Comparison of ENCODE assay signal across 8 mouse cellular contexts in genomic region chrX:12081741-12082155, GRCm38 (mm10).
DNase-seq lines count a peak whose midpoint lies in the region; ATAC-seq and TF ChIP-seq lines count a peak whose summit lies in the region.

No protein-coding gene starts in this region.

- H3K4me1 ChIP-seq in heart, embryonic 11.5 days (ENCODE audit: control insufficient read depth, insufficient read depth, low read length) = peaks cover 15% of the 10 kb centered on the region
- no peaks in the 10 kb centered on the region; the same call in 1 of the 2 replicates for H3K4me1 ChIP-seq in heart, adult 2 months (ENCODE audit: control insufficient read depth, insufficient read depth, low read length)
- peaks cover 42% of the 10 kb centered on the region for H3K4me1 ChIP-seq in forebrain, embryonic 12.5 days
- H3K4me1 ChIP-seq in limb, embryonic 15.5 days = peaks cover 30% of the 10 kb centered on the region

- no peaks in the 10 kb centered on the region for H3K36me3 ChIP-seq in heart, embryonic 11.5 days (ENCODE audit: control insufficient read depth, insufficient read depth, low read length)
- H3K36me3 ChIP-seq in heart, adult 2 months (ENCODE audit: control insufficient read depth, insufficient read depth, low read length) = no peaks in the 10 kb centered on the region
- no peaks in the 10 kb centered on the region for H3K36me3 ChIP-seq in forebrain, embryonic 12.5 days (replicated peaks)
- no peaks in the 10 kb centered on the region for H3K36me3 ChIP-seq in limb, embryonic 15.5 days

- TF ChIP-seq POLR2A in heart, adult 2 months (IDR thresholded peaks at IDR 0.05; ENCODE audit: insufficient read depth, low read depth, low read length) = no peak

- H3K4me3 ChIP-seq in heart, embryonic 11.5 days (ENCODE audit: low read depth, low read length) = peak overlapping the region; percentile 67
- H3K4me3 ChIP-seq in heart, adult 2 months = no peak overlapping the region
- H3K4me3 ChIP-seq in forebrain, embryonic 12.5 days (replicated peaks) = no peak overlapping the region
- peak overlapping the region; percentile 58 for H3K4me3 ChIP-seq in limb, embryonic 15.5 days

- peak overlapping the region; percentile 74; the same call in 1 of the 2 replicates for H3K9ac ChIP-seq in heart, embryonic 11.5 days (ENCODE audit: low read depth, low read length)
- no peak overlapping the region for H3K9ac ChIP-seq in heart, adult 2 months (ENCODE audit: low read depth, low read length)
- H3K9ac ChIP-seq in forebrain, embryonic 12.5 days = no peak overlapping the region
- no peak overlapping the region for H3K9ac ChIP-seq in limb, embryonic 15.5 days

- no peak for TF ChIP-seq CTCF in heart, adult 2 months (IDR thresholded peaks at IDR 0.05)

- H3K27ac ChIP-seq in heart, embryonic 11.5 days (ENCODE audit: low read depth, low read length) = no peak overlapping the region
- no peak overlapping the region for H3K27ac ChIP-seq in heart, adult 2 months
- no peak overlapping the region for H3K27ac ChIP-seq in forebrain, embryonic 12.5 days
- no peak overlapping the region for H3K27ac ChIP-seq in limb, embryonic 15.5 days

- TF ChIP-seq EP300 in heart, adult 2 months (IDR thresholded peaks at IDR 0.05; ENCODE audit: insufficient read depth, low read depth, low read length) = no peak

- H3K27me3 ChIP-seq in heart, embryonic 11.5 days (ENCODE audit: control insufficient read depth, insufficient read depth, low read length) = peaks cover 79% of the 10 kb centered on the region
- H3K27me3 ChIP-seq in heart, adult 2 months (ENCODE audit: control insufficient read depth, insufficient read depth, low read length) = no peaks in the 10 kb centered on the region
- H3K27me3 ChIP-seq in forebrain, embryonic 12.5 days = peaks cover 94% of the 10 kb centered on the region
- H3K27me3 ChIP-seq in limb, embryonic 15.5 days = peaks cover 80% of the 10 kb centered on the region

- intact Hi-C loops in heart, adult 2 months (cut with DNase I) = loop anchor here (2.0 to 10.0 kb wide), 3 partner anchors 53 to 417 kb away; no protein-coding TSS in a partner anchor

- WGBS in heart, embryonic 11.5 days (ENCODE audit: insufficient replicate concordance) = 8% methylated on average over 22 of the region's 22 CpGs
- WGBS in heart, adult 2 months = 59% methylated on average over 21 of the region's 22 CpGs
- WGBS in forebrain, embryonic 12.5 days = 4% methylated on average over 22 of the region's 22 CpGs
- 6% methylated on average over 22 of the region's 22 CpGs for WGBS in limb, embryonic 15.5 days

- DNase-seq in heart, adult 2 months = no peak
- DNase-seq in A20 (ENCODE audit: low read depth, low spot score) = peak; percentile 76
- no peak for DNase-seq in ovary, adult 18-20 months (ENCODE audit: low spot score)
- DNase-seq in Muller cell, postnatal 12 days (ENCODE audit: inconsistent ontology term) = no peak
- no peak for DNase-seq in frontal cortex, postnatal 14 days (ENCODE audit: low spot score in 2 of 2)

- H3K79me2 ChIP-seq in heart, adult 2 months (replicated peaks; ENCODE audit: control insufficient read depth, insufficient read depth, low read length) = peaks cover 1% of the 10 kb centered on the region; the same call in 1 of the 2 replicates

- H3K9me3 ChIP-seq in heart, embryonic 11.5 days (replicated peaks; ENCODE audit: control insufficient read depth, low read length) = no peaks in the 10 kb centered on the region
- H3K9me3 ChIP-seq in forebrain, embryonic 12.5 days = no peaks in the 10 kb centered on the region
- H3K9me3 ChIP-seq in limb, embryonic 15.5 days = no peaks in the 10 kb centered on the region

- ATAC-seq in heart, embryonic 11.5 days (replicated peaks; ENCODE audit: insufficient number of reproducible peaks, low FRiP score, low TSS enrichment) = no peak
- ATAC-seq in forebrain, embryonic 12.5 days (ENCODE audit: low FRiP score) = no peak
- ATAC-seq in limb, embryonic 15.5 days (ENCODE audit: insufficient number of reproducible peaks, low FRiP score, low TSS enrichment, low read depth) = no peak

- H3K4me2 ChIP-seq in heart, embryonic 11.5 days = peak overlapping the region; percentile 84
- peak overlapping the region; percentile 77 for H3K4me2 ChIP-seq in forebrain, embryonic 12.5 days
- peak overlapping the region; percentile 73 for H3K4me2 ChIP-seq in limb, embryonic 15.5 days

Comparison
In these comparisons a context has a peak if more than half of its experiments do, and no peak if none do; other contexts are left out.
1. H3K4me3 ChIP-seq: peak in heart, embryonic 11.5 days (single experiment) and limb, embryonic 15.5 days (single experiment); none in heart, adult 2 months (single experiment) and forebrain, embryonic 12.5 days (single experiment).
2. Peak in every context shown above with its lines, with median percentiles within 50 percentile points of each other: H3K4me2 ChIP-seq.